Mouse (Mus musculus) CH12.LX (cell line): ENCODE measurements at regions not wholly inside any gene's neighbourhood (a gene's known extent, or its start where the extent isn't known, plus 50 kb on each side); places are given as distances from the start of the nearest gene placed in this dataset.

Experiments
- DNase-seq: peaks from one replicate; pipeline ENCODE4 v3.0.0-alpha.2; 2013; ENCODE audit errors: extremely low read depth
- H3K27ac ChIP-seq: 2 replicates; pipeline ENCODE4 v1.5.1; 2012; ENCODE audit warnings: low read depth, mild to moderate bottlenecking, control low read depth, moderate library complexity; ENCODE audit not compliant: insufficient read depth
- H3K27me3 ChIP-seq: replicated peaks from 2 replicates; pipeline ENCODE3; 2012; ENCODE audit warnings: inconsistent platforms
- H3K36me3 ChIP-seq, 2 experiments: replicated peaks in 1 of 2; 2 replicates each; pipeline versions ENCODE3 to v1.6.1; 2012; ENCODE audit warnings: inconsistent platforms in 1 of 2, low read length in 1 of 2, mild to moderate bottlenecking in 1 of 2, mixed read lengths in 1 of 2, moderate library complexity in 1 of 2; ENCODE audit not compliant: control insufficient read depth in 1 of 2, insufficient read depth in 1 of 2
- H3K4me1 ChIP-seq, 2 experiments: 2 replicates each; pipeline ENCODE4 v1.6.1; 2012; ENCODE audit warnings: inconsistent platforms in 1 of 2, moderate library complexity in 1 of 2; ENCODE audit not compliant: insufficient read depth in 2 of 2, control insufficient read depth in 1 of 2
- H3K4me2 ChIP-seq: 2 replicates; pipeline ENCODE4 v1.6.1; 2012; ENCODE audit warnings: low read depth, mild to moderate bottlenecking, control low read depth; ENCODE audit not compliant: poor library complexity, insufficient read depth, severe bottlenecking
- H3K4me3 ChIP-seq, 3 experiments: fragments of 150-350 bp in 1 of 3; sonication (generic) in 1 of 3; replicated peaks in 1 of 3; 2 replicates each; pipeline versions ENCODE3 to v1.5.1; 2011 to 2012; ENCODE audit warnings: low read depth in 2 of 3, low read length in 2 of 3, mild to moderate bottlenecking in 2 of 3, moderate library complexity in 2 of 3, control low read depth in 1 of 3, improper control_type of control experiment in 1 of 3, inconsistent platforms in 1 of 3, mixed read lengths in 1 of 3; ENCODE audit not compliant: poor library complexity in 1 of 3
- H3K79me2 ChIP-seq: replicated peaks from 2 replicates; pipeline ENCODE4 v1.6.1; 2012; ENCODE audit warnings: mild to moderate bottlenecking, moderate library complexity; ENCODE audit not compliant: control insufficient read depth, poor library complexity, insufficient read depth, severe bottlenecking; ENCODE audit errors: extremely low read depth
- H3K9ac ChIP-seq: 2 replicates; pipeline ENCODE4 v1.6.1; 2012; ENCODE audit warnings: low read depth, mild to moderate bottlenecking, control low read depth, moderate library complexity; ENCODE audit not compliant: insufficient read depth
- H3K9me3 ChIP-seq: replicated peaks from 2 replicates; pipeline ENCODE3; 2012; ENCODE audit warnings: low read length, inconsistent platforms, mixed read lengths
- CHD2 ChIP-seq: IDR thresholded peaks from 2 replicates; pipeline ENCODE4 v1.6.1; 2011; ENCODE audit warnings: low read length, improper control_type of control experiment
- ELF1 ChIP-seq: IDR thresholded peaks from 2 replicates; pipeline ENCODE4 v1.6.1; 2014; ENCODE audit warnings: low read depth, mild to moderate bottlenecking, inconsistent platforms, low read length, improper control_type of control experiment
- EP300 ChIP-seq: IDR thresholded peaks from 2 replicates; pipeline ENCODE4 v1.6.1; 2011; ENCODE audit warnings: low read length, improper control_type of control experiment
- GABPA ChIP-seq: IDR thresholded peaks from 2 replicates; pipeline ENCODE4 v1.6.1; 2012; ENCODE audit warnings: low read depth, low read length, improper control_type of control experiment, inconsistent platforms; ENCODE audit not compliant: insufficient replicate concordance
- JUN ChIP-seq: IDR thresholded peaks from 2 replicates; pipeline ENCODE4 v1.6.1; 2011; ENCODE audit warnings: low read depth, mild to moderate bottlenecking, low read length, improper control_type of control experiment, moderate library complexity; ENCODE audit not compliant: insufficient read depth
- KAT2A ChIP-seq: IDR thresholded peaks from 2 replicates; pipeline ENCODE4 v1.6.1; 2012; ENCODE audit warnings: low read length, improper control_type of control experiment, inconsistent platforms; ENCODE audit not compliant: insufficient replicate concordance
- MAFK ChIP-seq: IDR thresholded peaks from 2 replicates; pipeline ENCODE4 v1.6.1; 2011; ENCODE audit warnings: low read length, improper control_type of control experiment; ENCODE audit not compliant: insufficient replicate concordance
- MYC ChIP-seq: IDR thresholded peaks from 2 replicates; pipeline ENCODE4 v1.6.1; 2011; ENCODE audit warnings: low read depth, mild to moderate bottlenecking, improper control_type of control experiment, low read length
- NELFE ChIP-seq: IDR thresholded peaks from 2 replicates; pipeline ENCODE4 v1.6.1; 2011; ENCODE audit warnings: low read depth, low read length, improper control_type of control experiment
- NRF1 ChIP-seq: IDR thresholded peaks from 2 replicates; pipeline ENCODE4 v1.6.1; 2014; ENCODE audit warnings: low read depth, mild to moderate bottlenecking, inconsistent platforms, low read length, improper control_type of control experiment, moderate library complexity
- PAX5 ChIP-seq: IDR thresholded peaks from 2 replicates; pipeline ENCODE4 v1.6.1; 2012; ENCODE audit warnings: low read length, inconsistent platforms, mixed read lengths
- POLR2A ChIP-seq: IDR thresholded peaks from 2 replicates; pipeline ENCODE4 v1.6.1; 2011; ENCODE audit warnings: low read depth, mild to moderate bottlenecking, improper control_type of control experiment, low read length
- POLR2AphosphoS2 ChIP-seq: IDR thresholded peaks from 2 replicates; pipeline ENCODE4 v1.6.1; 2011; ENCODE audit warnings: low read depth, low read length, improper control_type of control experiment
- RAD21 ChIP-seq: IDR thresholded peaks from 2 replicates; pipeline ENCODE4 v1.6.1; 2011; ENCODE audit warnings: low read depth, mild to moderate bottlenecking, low read length, improper control_type of control experiment, moderate library complexity
- RCOR1 ChIP-seq: conservative IDR thresholded peaks from 2 replicates; pipeline ENCODE4 v1.6.1; 2012; ENCODE audit warnings: low read depth, mild to moderate bottlenecking, inconsistent platforms, low read length, improper control_type of control experiment
- SIN3A ChIP-seq: IDR thresholded peaks from 2 replicates; pipeline ENCODE4 v1.6.1; 2012; ENCODE audit warnings: low read length, improper control_type of control experiment, inconsistent platforms
- SMC3 ChIP-seq: IDR thresholded peaks from 2 replicates; pipeline ENCODE4 v1.6.1; 2011; ENCODE audit warnings: low read depth, low read length, improper control_type of control experiment
- TBP ChIP-seq: conservative IDR thresholded peaks from 2 replicates; pipeline ENCODE4 v1.6.1; 2011; ENCODE audit warnings: low read depth, low read length, improper control_type of control experiment
- USF1 ChIP-seq: IDR thresholded peaks from 2 replicates; pipeline ENCODE4 v1.6.1; 2014; ENCODE audit warnings: low read depth, mild to moderate bottlenecking, inconsistent platforms, low read length, improper control_type of control experiment
- USF2 ChIP-seq: conservative IDR thresholded peaks from 2 replicates; pipeline ENCODE4 v1.6.1; 2011; ENCODE audit warnings: low read depth, low read length, improper control_type of control experiment
- ZC3H11A ChIP-seq: IDR thresholded peaks from 2 replicates; pipeline ENCODE4 v1.6.1; 2012; ENCODE audit warnings: low read depth, mild to moderate bottlenecking, inconsistent platforms, low read length, improper control_type of control experiment
- ZKSCAN1 ChIP-seq: IDR thresholded peaks from 2 replicates; pipeline ENCODE4 v1.6.1; 2012; ENCODE audit warnings: low read depth, inconsistent platforms, low read length, improper control_type of control experiment, borderline replicate concordance
- dilution Hi-C: fragments of 300-500 bp; cut with MboI; formaldehyde crosslinking; loops from 2 replicates; pipeline ENCODE4 v1.14.3; 2020; ENCODE audit warnings: low sequenced_read_pairs; ENCODE audit not compliant: extremely low pct_unique_long_range_greater_than_20kb, extremely low pct_ligation_motif_present
- in situ Hi-C: fragments of 300-500 bp; cut with MboI; formaldehyde crosslinking; loops from 3 replicates; pipeline ENCODE4 v1.14.3; 2019; ENCODE audit warnings: low sequenced_read_pairs, low pct_ligation_motif_present, low pct_unique_long_range_greater_than_20kb, mixed read lengths

DNA sequence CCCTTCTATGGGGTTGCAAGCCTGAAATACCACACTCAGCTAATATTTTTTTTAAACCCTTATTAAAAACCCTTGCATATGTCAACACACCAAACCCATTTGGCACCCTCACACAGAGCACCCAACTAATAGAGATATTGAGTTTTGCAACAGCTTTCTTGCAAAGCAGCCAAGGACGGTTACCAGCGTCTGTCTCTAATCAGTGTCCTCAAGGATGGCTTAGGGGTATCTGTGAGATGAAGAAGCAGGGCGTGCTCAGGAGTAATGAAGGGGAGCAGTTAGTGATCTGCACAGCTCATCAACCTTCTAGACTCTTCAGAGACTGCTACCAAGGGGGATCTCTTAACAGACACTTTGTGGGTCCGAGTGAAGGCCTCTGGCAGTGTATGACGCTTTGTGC is 65.0 kb upstream of the Dapk1 start:
- TF ChIP-seq SMC3: no peak
- no peak for TF ChIP-seq USF1
- TF ChIP-seq ELF1: no peak
- TF ChIP-seq CHD2: no peak
- no peak for TF ChIP-seq KAT2A
- no peak for TF ChIP-seq NRF1
- TF ChIP-seq MAFK: no peak
- TF ChIP-seq USF2: no peak
- no peak for TF ChIP-seq POLR2AphosphoS2
- no peak for TF ChIP-seq MYC
- no peak for TF ChIP-seq JUN
- no peak for TF ChIP-seq NELFE
- no peak for TF ChIP-seq ZC3H11A
- TF ChIP-seq EP300: no peak
- TF ChIP-seq GABPA: no peak
- no peak for TF ChIP-seq ZKSCAN1
- no peak for TF ChIP-seq RAD21
- TF ChIP-seq TBP: no peak
- no peak for TF ChIP-seq POLR2A
- Histone ChIP-seq H3K79me2 (no peaks in the 10 kb centered on the region), H3K36me3 (no peaks in the 10 kb centered on the region), H3K9ac (no peak overlapping the region), H3K4me3 (no peak overlapping the region), H3K27me3 (no peaks in the 10 kb centered on the region), H3K4me2 (no peak overlapping the region), H3K27ac (no peak overlapping the region), H3K4me1 (no peaks in the 10 kb centered on the region), H3K9me3 (peaks cover 71% of the 10 kb centered on the region)
- in situ Hi-C loops (no loop called here), dilution Hi-C loops (no loop called here)
- no peak for DNase-seq

DNA sequence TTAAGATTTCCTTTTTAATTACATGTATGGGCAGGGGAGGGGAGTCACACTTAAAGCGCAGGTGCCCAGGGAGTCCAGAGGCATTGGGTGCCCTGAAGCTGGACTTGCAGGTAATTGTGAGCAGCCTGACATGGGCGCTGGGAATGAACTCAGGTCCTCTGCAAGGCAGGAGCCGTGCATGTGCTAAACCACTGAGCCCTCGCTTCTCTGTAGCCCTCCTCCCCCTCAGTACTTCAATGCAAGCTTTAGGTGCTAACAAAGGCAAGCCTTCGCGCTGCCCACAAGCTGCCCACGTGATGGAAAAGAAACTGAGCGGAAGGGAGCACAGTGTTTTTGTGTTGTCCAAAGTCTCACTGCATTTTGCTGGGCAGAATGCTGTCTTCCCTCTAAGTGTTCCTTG is 63.6 kb upstream of the Dapk1 start:
- H3K9ac ChIP-seq: no peak overlapping the region
- dilution Hi-C loops (no loop called here), in situ Hi-C loops (no loop called here)
- no peak for DNase-seq
- no peak overlapping the region for H3K4me2 ChIP-seq
- H3K27ac ChIP-seq: no peak overlapping the region
- H3K79me2 ChIP-seq: no peaks in the 10 kb centered on the region
- TF ChIP-seq JUN: no peak
- TF ChIP-seq POLR2A: no peak
- no peak for TF ChIP-seq SIN3A
- no peak for TF ChIP-seq KAT2A
- no peak for TF ChIP-seq PAX5
- TF ChIP-seq NRF1: no peak
- no peak for TF ChIP-seq RCOR1
- H3K4me1 ChIP-seq: no peaks in the 10 kb centered on the region
- peaks cover 69% of the 10 kb centered on the region for H3K9me3 ChIP-seq
- no peaks in the 10 kb centered on the region for H3K36me3 ChIP-seq
- no peak overlapping the region for H3K4me3 ChIP-seq
- H3K27me3 ChIP-seq: no peaks in the 10 kb centered on the region
